Mouse (Mus musculus) lung, postnatal 0 days (tissue): ENCODE results near the gene Acsl1.

Experiments used
- CTCF ChIP-seq: IDR thresholded peaks from 2 replicates; pipeline ENCODE4 v1.5.1; 2016; ENCODE audit warnings: antibody characterized with exemption, mild to moderate bottlenecking
- EP300 ChIP-seq: IDR thresholded peaks from 2 replicates; pipeline ENCODE4 v1.6.1; 2016; ENCODE audit warnings: antibody characterized with exemption, mild to moderate bottlenecking, control low read depth

DNA sequence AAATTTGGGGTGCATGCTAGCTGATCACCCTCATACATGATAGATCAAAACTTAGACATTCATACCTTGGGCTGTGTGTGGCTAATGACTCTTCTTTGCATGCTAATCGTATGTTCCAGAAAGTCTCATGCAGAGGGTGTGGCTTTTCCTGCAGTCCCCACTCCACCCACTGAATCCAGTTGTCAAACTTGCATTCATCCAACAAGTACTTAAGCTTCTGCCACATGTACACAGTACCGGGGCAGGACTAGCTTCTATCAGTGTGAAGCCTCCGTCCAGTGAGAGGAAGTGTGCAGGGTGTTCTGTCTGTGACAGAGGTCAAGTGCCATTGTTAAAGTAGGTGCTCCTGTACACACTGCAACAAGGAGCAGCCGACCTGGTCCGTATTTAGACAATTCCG is 26.0 kb downstream of the Acsl1 start:
- TF ChIP-seq CTCF (no peak), EP300 (no peak)
